Mouse (Mus musculus) adrenal gland, postnatal 10 days (tissue): ENCODE data around the gene Gm44596. TPM values are rescaled to one million over a fixed set of nuclear protein-coding genes. Genes with fewer than 3 reads are reported as not detected.
A peak's percentile ranks its signal among the peaks of the same experiment; 100 is the strongest.
"Not testable (repeated sequence)": the region's sequence is repeated elsewhere in the genome, so short reads cannot be mapped to it uniquely, and the experiment has no call there.

ENCODE experiments used
- DNase-seq: peaks from one replicate; pipeline ENCODE4 v3.0.0; 2021; ENCODE audit warnings: mixed read lengths
- total RNA-seq, 2 experiments: library from RNA; stranded (reverse); gene quantifications; 2 replicates each; pipeline ENCODE4 v1.2.3; 2021

The Gm44596 gene
- total RNA-seq, 2 experiments from 2014 or later: not detected

GRCm38 (mm10) chr6:128380594-128381167 lies 5.4 kb downstream of the Gm44596 start:
- DNase-seq: not testable (repeated sequence)

- DNase-seq: no peak
Measured at GRCm38 (mm10) chr6:128381254-128381653, 6.0 kb downstream of the Gm44596 start.

GRCm38 (mm10) chr6:128383752-128384151 lies 8.4 kb downstream of the Gm44596 start:
- DNase-seq: no peak

GRCm38 (mm10) chr6:128385026-128385425 lies 9.7 kb downstream of the Gm44596 start:
- no peak for DNase-seq

GRCm38 (mm10) chr6:128389185-128389584 lies 13.9 kb downstream of the Gm44596 start:
- DNase-seq: no peak

- DNase-seq: no peak
Measured at GRCm38 (mm10) chr6:128390683-128391082, 15.4 kb downstream of the Gm44596 start.

- peak; percentile 77 for DNase-seq
Measured at GRCm38 (mm10) chr6:128397574-128398261, 22.4 kb downstream of the Gm44596 start.

- no peak for DNase-seq
Measured at GRCm38 (mm10) chr6:128398996-128399395, 23.7 kb downstream of the Gm44596 start, which contains the start of gene Nrip2. Gene Nrip2 (plus strand): TSS chr6:128399296.

GRCm38 (mm10) chr6:128399421-128400185 lies 24.3 kb downstream of the Gm44596 start:
- peak; percentile 67 for DNase-seq

- DNase-seq: no peak
Measured at GRCm38 (mm10) chr6:128404708-128405107, 29.4 kb downstream of the Gm44596 start.

GRCm38 (mm10) chr6:128408544-128409125 lies 33.3 kb downstream of the Gm44596 start:
- no peak for DNase-seq

GRCm38 (mm10) chr6:128410305-128410704 lies 35.0 kb downstream of the Gm44596 start:
- DNase-seq: no peak

- DNase-seq: peak; percentile 85
Measured at GRCm38 (mm10) chr6:128411115-128411514, 35.8 kb downstream of the Gm44596 start.

- DNase-seq: no peak
Measured at GRCm38 (mm10) chr6:128416169-128416568, 40.9 kb downstream of the Gm44596 start.

GRCm38 (mm10) chr6:128418076-128418475 lies 42.8 kb downstream of the Gm44596 start:
- no peak for DNase-seq

GRCm38 (mm10) chr6:128421036-128421435 lies 45.7 kb downstream of the Gm44596 start:
- no peak for DNase-seq

GRCm38 (mm10) chr6:128421480-128421879 lies 46.2 kb downstream of the Gm44596 start:
- no peak for DNase-seq

GRCm38 (mm10) chr6:128423496-128424268 lies 48.4 kb downstream of the Gm44596 start:
- no peak for DNase-seq

GRCm38 (mm10) chr6:128424269-128425019 lies 49.1 kb downstream of the Gm44596 start, which contains the start of gene Itfg2:
Gene Itfg2 (minus strand): TSS chr6:128424931.
- peak; percentile 96 for DNase-seq

- DNase-seq: no peak
Measured at GRCm38 (mm10) chr6:128425046-128425445, 49.7 kb downstream of the Gm44596 start.

GRCm38 (mm10) chr6:128427571-128427970 lies 52.3 kb downstream of the Gm44596 start:
- DNase-seq: no peak
